Mouse (Mus musculus): ENCODE measurements around the gene Ppp4r4. TPM values are rescaled to one million over a fixed set of nuclear protein-coding genes. Genes with fewer than 3 reads are reported as not detected.
"Not testable (repeated sequence)": the region's sequence is repeated elsewhere in the genome, so short reads cannot be mapped to it uniquely, and the experiment has no call there.

The Ppp4r4 gene
- polyA plus RNA-seq, 1 experiment from 2014 or later: 0.41 TPM

DNA sequence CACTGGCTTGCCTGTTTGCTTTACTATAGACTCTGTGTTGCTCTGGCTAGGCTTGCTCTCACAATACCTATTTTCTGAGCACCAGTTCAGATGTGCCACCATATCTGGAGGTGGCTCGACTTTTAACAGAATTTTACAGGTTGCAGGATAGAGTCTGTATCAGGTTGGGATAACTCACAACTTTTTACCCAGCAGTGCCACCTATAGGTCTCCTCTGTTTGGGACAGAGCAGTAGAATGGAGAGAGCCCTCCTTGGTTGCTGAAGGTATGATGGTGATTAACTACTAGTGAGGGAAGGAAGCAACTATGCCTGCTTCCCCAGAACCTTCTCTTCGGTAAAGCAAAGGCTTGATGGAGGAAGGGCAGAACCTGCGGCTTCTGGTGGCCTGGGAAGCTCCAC lies 35.0 kb downstream of the Ppp4r4 start:
- Histone ChIP-seq H3K4me1 (replicated peaks) (no peaks in the 10 kb centered on the region), H3K27me3 (replicated peaks) (no peaks in the 10 kb centered on the region), H3K4me2 (no peak overlapping the region), H3K9me3 (replicated peaks) (no peaks in the 10 kb centered on the region), H3K27ac (ENCODE audit: poor library complexity, severe bottlenecking) (no peak overlapping the region), H3K4me3 (no peak overlapping the region), H3K9ac (no peak overlapping the region), H3K36me3 (no peaks in the 10 kb centered on the region)
- 59% methylated on average over 3 of the region's 3 CpGs for WGBS
- ATAC-seq (ENCODE audit: insufficient number of reproducible peaks, low FRiP score): no peak

DNA sequence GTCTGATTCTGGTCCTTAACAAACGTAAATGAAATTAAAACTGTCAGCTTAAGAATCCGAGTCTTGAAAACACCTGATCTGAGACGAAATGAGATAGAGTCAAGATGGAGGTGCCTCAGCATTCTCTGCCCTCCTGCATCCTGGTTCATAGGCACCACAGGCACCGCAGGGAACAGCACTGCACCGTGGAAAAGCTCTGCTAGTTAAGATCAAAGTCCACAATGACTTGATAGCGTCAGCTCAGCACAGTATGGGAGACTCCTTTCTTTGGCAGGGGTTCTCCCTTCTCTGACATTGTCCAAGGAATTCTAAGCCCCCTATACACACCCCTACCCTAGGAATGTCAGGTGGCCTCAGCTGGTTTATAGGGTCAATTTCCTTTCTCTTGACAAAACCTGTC lies 37.6 kb downstream of the Ppp4r4 start:
- WGBS: 37% methylated on average over 6 of the region's 6 CpGs
- Histone ChIP-seq H3K27ac (ENCODE audit: poor library complexity, severe bottlenecking) (no peak overlapping the region), H3K9me3 (replicated peaks) (no peaks in the 10 kb centered on the region), H3K36me3 (no peaks in the 10 kb centered on the region), H3K9ac (no peak overlapping the region), H3K27me3 (replicated peaks) (no peaks in the 10 kb centered on the region), H3K4me2 (no peak overlapping the region), H3K4me3 (no peak overlapping the region), H3K4me1 (replicated peaks) (no peaks in the 10 kb centered on the region)
- ATAC-seq (ENCODE audit: insufficient number of reproducible peaks, low FRiP score): no peak

DNA sequence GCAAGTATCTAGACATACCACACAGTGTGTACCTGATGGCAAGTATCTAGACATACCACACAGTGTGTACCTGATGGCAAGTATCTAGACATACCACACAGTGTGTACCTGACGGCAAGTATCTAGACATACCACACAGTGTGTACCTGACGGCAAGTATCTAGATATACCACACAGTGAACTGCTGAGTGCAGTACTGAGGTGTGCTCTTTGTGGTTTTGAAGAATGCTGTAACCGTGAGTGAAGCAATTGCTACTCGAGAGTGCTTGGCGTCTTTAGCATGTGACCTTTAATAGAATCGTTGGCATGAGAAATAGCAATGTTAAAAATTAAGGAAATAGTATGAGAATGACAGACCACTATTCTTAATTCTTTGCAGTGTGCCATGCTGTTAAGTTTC lies 46.1 kb downstream of the Ppp4r4 start:
- H3K9ac ChIP-seq; H3K27me3 ChIP-seq (replicated peaks); H3K27ac ChIP-seq (ENCODE audit: poor library complexity, severe bottlenecking); H3K4me1 ChIP-seq (replicated peaks); ATAC-seq (ENCODE audit: insufficient number of reproducible peaks, low FRiP score); H3K36me3 ChIP-seq; H3K4me3 ChIP-seq; H3K4me2 ChIP-seq; H3K9me3 ChIP-seq (replicated peaks): not testable (repeated sequence)
- 87% methylated on average over 6 of the region's 6 CpGs for WGBS

DNA sequence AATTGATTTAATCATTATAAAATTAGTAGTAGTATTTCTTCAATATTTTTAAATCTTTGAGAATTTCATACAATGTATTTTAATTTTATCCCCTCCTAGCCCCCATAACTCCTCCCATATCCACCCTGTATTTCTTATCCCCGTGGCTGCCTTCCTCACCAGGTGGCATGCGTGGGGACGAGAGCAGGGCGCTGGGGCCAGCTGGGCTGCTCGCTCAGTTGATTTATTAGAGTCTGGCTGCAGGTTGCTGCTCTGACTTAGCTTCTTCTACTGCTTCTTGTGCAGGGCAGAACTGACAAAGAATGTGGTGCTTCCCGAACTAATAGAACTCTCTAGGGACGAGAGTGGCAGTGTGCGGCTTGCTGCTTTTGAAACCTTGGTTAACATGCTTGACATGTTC lies 51.7 kb downstream of the Ppp4r4 start:
- Histone ChIP-seq H3K4me2 (no peak overlapping the region), H3K4me3 (no peak overlapping the region), H3K4me1 (replicated peaks) (no peaks in the 10 kb centered on the region), H3K9me3 (replicated peaks) (no peaks in the 10 kb centered on the region), H3K27ac (ENCODE audit: poor library complexity, severe bottlenecking) (no peak overlapping the region), H3K9ac (no peak overlapping the region), H3K36me3 (no peaks in the 10 kb centered on the region), H3K27me3 (replicated peaks) (no peaks in the 10 kb centered on the region)
- no peak for ATAC-seq (ENCODE audit: insufficient number of reproducible peaks, low FRiP score)
- WGBS: 83% methylated on average over 8 of the region's 8 CpGs

- H3K4me1 ChIP-seq (replicated peaks): peaks cover 17% of the 10 kb centered on the region
- H3K9me3 ChIP-seq (replicated peaks): no peaks in the 10 kb centered on the region
- no peak overlapping the region for H3K27ac ChIP-seq (ENCODE audit: poor library complexity, severe bottlenecking)
- H3K9ac ChIP-seq: no peak overlapping the region
- ATAC-seq (ENCODE audit: insufficient number of reproducible peaks, low FRiP score): no peak
- H3K4me3 ChIP-seq: no peak overlapping the region
- H3K4me2 ChIP-seq: no peak overlapping the region
- no peaks in the 10 kb centered on the region for H3K36me3 ChIP-seq
- 20% methylated on average over 2 of the region's 2 CpGs for WGBS
- 0 out of 2 replicates have a peak, but pooled peaks cover 6% of the 10 kb centered on the region for H3K27me3 ChIP-seq (replicated peaks)
These were observed 66.3 kb downstream of the Ppp4r4 start for GRCm38 (mm10) chr12:103598411-103598810.

DNA sequence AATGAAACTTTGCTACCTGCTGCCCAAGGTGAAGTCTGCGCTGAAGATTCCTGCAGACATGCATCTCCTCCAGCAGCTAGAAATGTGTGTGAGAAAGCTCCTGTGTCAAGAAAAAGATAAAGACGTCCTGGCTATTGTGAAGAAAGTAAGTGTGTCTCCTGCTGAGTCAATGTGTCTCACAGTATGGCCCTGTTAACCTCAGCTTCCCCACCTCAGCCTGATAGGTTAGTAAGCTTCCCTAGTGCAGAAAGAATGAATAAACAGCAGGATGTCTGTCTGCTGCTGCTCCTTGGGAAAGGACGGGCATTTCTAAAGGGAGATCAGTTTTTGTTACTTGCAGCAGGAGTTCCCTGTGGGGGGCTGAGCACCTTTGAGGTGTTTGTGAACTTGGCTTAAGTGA lies 68.3 kb downstream of the Ppp4r4 start:
- no peaks in the 10 kb centered on the region for H3K36me3 ChIP-seq
- WGBS: 23% methylated on average over 3 of the region's 3 CpGs
- 0 out of 2 replicates have a peak, but pooled peaks cover 3% of the 10 kb centered on the region for H3K27me3 ChIP-seq (replicated peaks)
- H3K4me1 ChIP-seq (replicated peaks): peaks cover 17% of the 10 kb centered on the region
- H3K27ac ChIP-seq (ENCODE audit: poor library complexity, severe bottlenecking): no peak overlapping the region
- no peak overlapping the region for H3K9ac ChIP-seq
- no peak for ATAC-seq (ENCODE audit: insufficient number of reproducible peaks, low FRiP score)
- H3K4me3 ChIP-seq: no peak overlapping the region
- H3K9me3 ChIP-seq (replicated peaks): no peaks in the 10 kb centered on the region
- H3K4me2 ChIP-seq: peak overlapping the region; percentile 9

DNA sequence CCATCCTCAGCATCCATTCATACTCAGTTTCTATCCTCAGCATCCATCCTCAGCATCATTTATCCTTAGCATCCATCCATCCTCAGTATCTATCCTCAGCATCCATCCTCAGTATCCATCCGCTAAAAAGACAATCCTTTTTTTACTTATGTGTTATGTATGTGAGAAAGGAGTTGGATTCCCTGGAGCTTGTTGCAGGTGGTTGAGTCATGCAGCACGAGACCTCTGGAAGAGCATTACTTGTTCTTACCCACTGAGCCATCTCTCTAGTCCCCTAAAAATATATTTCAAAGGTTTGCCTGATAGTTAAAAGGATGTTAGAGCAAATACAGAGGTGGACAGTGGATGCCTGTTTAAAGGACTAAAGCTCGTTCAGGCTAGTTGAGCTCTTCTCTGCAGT lies 69.8 kb downstream of the Ppp4r4 start:
- H3K36me3 ChIP-seq: no peaks in the 10 kb centered on the region
- no peak overlapping the region for H3K9ac ChIP-seq
- H3K27me3 ChIP-seq (replicated peaks): 0 out of 2 replicates have a peak, but pooled peaks cover 3% of the 10 kb centered on the region
- H3K9me3 ChIP-seq (replicated peaks): no peaks in the 10 kb centered on the region
- H3K4me2 ChIP-seq: no peak overlapping the region
- no peak overlapping the region for H3K27ac ChIP-seq (ENCODE audit: poor library complexity, severe bottlenecking)
- WGBS: 84% methylated on average over 3 of the region's 3 CpGs
- H3K4me3 ChIP-seq: no peak overlapping the region
- ATAC-seq (ENCODE audit: insufficient number of reproducible peaks, low FRiP score): no peak
- peaks cover 17% of the 10 kb centered on the region for H3K4me1 ChIP-seq (replicated peaks)

GRCm38 (mm10) chr12:103615141-103615540 lies 83.1 kb downstream of the Ppp4r4 start:
- ATAC-seq (ENCODE audit: insufficient number of reproducible peaks, low FRiP score): no peak
- no peaks in the 10 kb centered on the region for H3K27me3 ChIP-seq (replicated peaks)
- WGBS: 84% methylated on average over 1 of the region's 1 CpGs
- H3K27ac ChIP-seq (ENCODE audit: poor library complexity, severe bottlenecking): no peak overlapping the region
- no peak overlapping the region for H3K4me2 ChIP-seq
- no peak overlapping the region for H3K9ac ChIP-seq
- no peaks in the 10 kb centered on the region for H3K36me3 ChIP-seq
- H3K4me1 ChIP-seq (replicated peaks): no peaks in the 10 kb centered on the region; the same call in 1 of the 2 replicates
- no peak overlapping the region for H3K4me3 ChIP-seq
- H3K9me3 ChIP-seq (replicated peaks): no peaks in the 10 kb centered on the region

DNA sequence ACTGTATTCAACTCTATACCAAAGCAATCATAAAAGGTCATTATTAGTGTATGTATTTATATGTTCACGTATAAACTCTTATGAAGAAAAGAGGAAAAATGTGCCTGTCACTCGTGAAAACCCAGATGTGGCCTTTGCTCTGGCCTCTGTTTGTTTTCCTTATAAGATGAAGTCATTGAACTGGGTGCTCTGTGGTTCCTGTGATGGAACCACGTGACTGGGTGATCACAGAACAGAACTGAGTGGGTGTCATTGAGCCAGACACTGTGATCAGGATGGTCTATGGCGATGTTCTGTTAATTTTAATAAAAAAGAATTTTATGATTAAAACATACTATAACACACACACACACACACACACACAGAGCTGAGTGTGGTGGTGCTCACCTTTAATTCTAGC lies 83.7 kb downstream of the Ppp4r4 start:
- Histone ChIP-seq H3K4me2 (no peak overlapping the region), H3K4me3 (no peak overlapping the region), H3K9me3 (replicated peaks) (no peaks in the 10 kb centered on the region), H3K27me3 (replicated peaks) (no peaks in the 10 kb centered on the region), H3K36me3 (no peaks in the 10 kb centered on the region), H3K9ac (no peak overlapping the region), H3K4me1 (replicated peaks) (no peaks in the 10 kb centered on the region; the same call in 1 of the 2 replicates), H3K27ac (ENCODE audit: poor library complexity, severe bottlenecking) (no peak overlapping the region)
- WGBS: 73% methylated on average over 4 of the region's 4 CpGs
- ATAC-seq (ENCODE audit: insufficient number of reproducible peaks, low FRiP score): no peak

GRCm38 (mm10) chr12:103616860-103617261 lies 84.8 kb downstream of the Ppp4r4 start:
- no peak overlapping the region for H3K9ac ChIP-seq
- no peaks in the 10 kb centered on the region for H3K9me3 ChIP-seq (replicated peaks)
- no peaks in the 10 kb centered on the region for H3K27me3 ChIP-seq (replicated peaks)
- H3K4me2 ChIP-seq: no peak overlapping the region
- WGBS: 34% methylated on average over 10 of the region's 10 CpGs
- H3K27ac ChIP-seq (ENCODE audit: poor library complexity, severe bottlenecking): no peak overlapping the region
- no peaks in the 10 kb centered on the region; the same call in 1 of the 2 replicates for H3K4me1 ChIP-seq (replicated peaks)
- H3K4me3 ChIP-seq: no peak overlapping the region
- no peak for ATAC-seq (ENCODE audit: insufficient number of reproducible peaks, low FRiP score)
- no peaks in the 10 kb centered on the region for H3K36me3 ChIP-seq

GRCm38 (mm10) chr12:103631203-103631612 lies 99.1 kb downstream of the Ppp4r4 start, which contains the start of gene Serpina10:
Gene Serpina10, minus strand, starts transcription at chr12:103631444.
- no peak for ATAC-seq (ENCODE audit: insufficient number of reproducible peaks, low FRiP score)
- H3K27ac ChIP-seq (ENCODE audit: poor library complexity, severe bottlenecking): no peak within 1 kb of the TSS
- 0 out of 2 replicates have a peak, but pooled peaks cover 2% of the 10 kb centered on the region for H3K9me3 ChIP-seq (replicated peaks)
- no peak within 1 kb of the TSS for H3K4me3 ChIP-seq
- no peaks in the 10 kb centered on the region for H3K4me1 ChIP-seq (replicated peaks)
- 57% methylated on average over 3 of the region's 3 CpGs for WGBS
- no peaks in the 10 kb centered on the region for H3K36me3 ChIP-seq
- no peaks in the 10 kb centered on the region for H3K27me3 ChIP-seq (replicated peaks)
- no peak within 1 kb of the TSS for H3K9ac ChIP-seq
- no peak within 1 kb of the TSS for H3K4me2 ChIP-seq

GRCm38 (mm10) chr12:103634430-103634829 lies 102.3 kb downstream of the Ppp4r4 start:
- Histone ChIP-seq H3K27ac (ENCODE audit: poor library complexity, severe bottlenecking) (no peak overlapping the region), H3K4me1 (replicated peaks) (no peaks in the 10 kb centered on the region), H3K4me3 (no peak overlapping the region), H3K9me3 (replicated peaks) (0 out of 2 replicates have a peak, but pooled peaks cover 2% of the 10 kb centered on the region), H3K4me2 (no peak overlapping the region), H3K27me3 (replicated peaks) (no peaks in the 10 kb centered on the region), H3K9ac (no peak overlapping the region), H3K36me3 (no peaks in the 10 kb centered on the region)
- WGBS: 87% methylated on average over 2 of the region's 2 CpGs
- no peak for ATAC-seq (ENCODE audit: insufficient number of reproducible peaks, low FRiP score)
